Mouse (Mus musculus) hindbrain, embryonic 15.5 days (tissue): ENCODE measurements around the gene Spata31d1b. TPM values are rescaled to one million over a fixed set of nuclear protein-coding genes. Genes with fewer than 3 reads are reported as not detected.
"Not testable (repeated sequence)": the region's sequence is repeated elsewhere in the genome, so short reads cannot be mapped to it uniquely, and the experiment has no call there.

Experiments
- ATAC-seq: fragments of 200-750 bp; cut with Nextera tagmentation; 2 replicates; pipeline ENCODE4 v1.8.0; 2017; ENCODE audit warnings: low read depth, moderate number of reproducible peaks, moderate TSS enrichment; ENCODE audit not compliant: low FRiP score
- H3K27ac ChIP-seq: fragments of 300-500 bp; sonication (generic); replicated peaks from 2 replicates; pipeline ENCODE4 v1.5.1; 2015; ENCODE audit warnings: mild to moderate bottlenecking, inconsistent platforms
- H3K27me3 ChIP-seq: fragments of 300-500 bp; sonication (generic); 2 replicates; pipeline ENCODE4 v1.6.1; 2015; ENCODE audit warnings: control low read depth, inconsistent platforms
- H3K36me3 ChIP-seq: fragments of 300-500 bp; sonication (generic); 2 replicates; pipeline ENCODE4 v1.6.1; 2015; ENCODE audit warnings: control low read depth, inconsistent platforms
- H3K4me1 ChIP-seq: fragments of 300-500 bp; sonication (generic); replicated peaks from 2 replicates; pipeline ENCODE4 v1.6.1; 2015; ENCODE audit warnings: control low read depth, inconsistent platforms
- H3K4me2 ChIP-seq: fragments of 300-500 bp; sonication (generic); 2 replicates; pipeline ENCODE4 v1.6.1; 2015; ENCODE audit warnings: moderate library complexity, mild to moderate bottlenecking, inconsistent platforms
- H3K4me3 ChIP-seq: fragments of 300-500 bp; sonication (generic); 2 replicates; pipeline ENCODE4 v1.5.1; 2015; ENCODE audit warnings: mild to moderate bottlenecking, inconsistent platforms
- H3K9ac ChIP-seq: fragments of 300-500 bp; sonication (generic); 2 replicates; pipeline ENCODE4 v1.6.1; 2015; ENCODE audit warnings: inconsistent platforms
- H3K9me3 ChIP-seq: fragments of 300-500 bp; sonication (generic); 2 replicates; pipeline ENCODE4 v1.6.1; 2016; ENCODE audit warnings: control low read depth, inconsistent platforms
- WGBS: fragments of 180-500 bp; shearing (Covaris S2); methylation state at CpG from one replicate; pipeline ENCODE4 v1.1.7; 2015; 5-methylcytosine and 5-hydroxymethylcytosine counted together
- polyA plus RNA-seq: library from polyadenylated mRNA; unstranded; fragments of >200 nt; fragmentation: Nextera tagmentation; extraction: Ambion mirVana; gene quantifications from 2 replicates; pipeline ENCODE4 v1.2.1, GENCODE M21; 2015

The Spata31d1b gene
- polyA plus RNA-seq = not detected in 2 replicates

DNA sequence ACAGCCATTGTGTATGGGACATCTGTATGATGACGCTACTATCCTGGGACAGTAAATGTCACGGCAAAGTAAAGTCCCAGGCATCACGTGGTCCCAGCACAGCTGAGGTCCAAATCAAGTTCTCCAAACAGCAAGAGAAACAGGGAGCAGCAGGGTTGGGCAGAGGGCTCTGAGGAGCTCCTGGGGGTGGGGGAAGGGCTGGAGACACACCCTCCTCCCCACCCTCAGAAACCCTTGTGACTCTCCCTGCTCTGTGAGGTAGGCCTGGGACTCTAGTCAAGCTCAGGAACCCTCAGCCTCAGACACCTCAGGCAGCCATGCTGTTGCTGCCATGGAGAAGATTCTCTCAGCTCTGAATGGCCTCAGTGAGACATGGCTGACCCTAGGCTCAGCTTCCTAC lies at the start of gene Spata31d1b:
Gene Spata31d1b, plus strand, starts transcription at position 301 of the 400 bp plus-strand sequence.
- H3K4me1 ChIP-seq, H3K27ac ChIP-seq, H3K36me3 ChIP-seq, H3K4me3 ChIP-seq, H3K27me3 ChIP-seq, H3K9me3 ChIP-seq, H3K4me2 ChIP-seq, H3K9ac ChIP-seq, ATAC-seq: not testable (repeated sequence)
- WGBS = 65% methylated on average over 3 of the region's 3 CpGs

DNA sequence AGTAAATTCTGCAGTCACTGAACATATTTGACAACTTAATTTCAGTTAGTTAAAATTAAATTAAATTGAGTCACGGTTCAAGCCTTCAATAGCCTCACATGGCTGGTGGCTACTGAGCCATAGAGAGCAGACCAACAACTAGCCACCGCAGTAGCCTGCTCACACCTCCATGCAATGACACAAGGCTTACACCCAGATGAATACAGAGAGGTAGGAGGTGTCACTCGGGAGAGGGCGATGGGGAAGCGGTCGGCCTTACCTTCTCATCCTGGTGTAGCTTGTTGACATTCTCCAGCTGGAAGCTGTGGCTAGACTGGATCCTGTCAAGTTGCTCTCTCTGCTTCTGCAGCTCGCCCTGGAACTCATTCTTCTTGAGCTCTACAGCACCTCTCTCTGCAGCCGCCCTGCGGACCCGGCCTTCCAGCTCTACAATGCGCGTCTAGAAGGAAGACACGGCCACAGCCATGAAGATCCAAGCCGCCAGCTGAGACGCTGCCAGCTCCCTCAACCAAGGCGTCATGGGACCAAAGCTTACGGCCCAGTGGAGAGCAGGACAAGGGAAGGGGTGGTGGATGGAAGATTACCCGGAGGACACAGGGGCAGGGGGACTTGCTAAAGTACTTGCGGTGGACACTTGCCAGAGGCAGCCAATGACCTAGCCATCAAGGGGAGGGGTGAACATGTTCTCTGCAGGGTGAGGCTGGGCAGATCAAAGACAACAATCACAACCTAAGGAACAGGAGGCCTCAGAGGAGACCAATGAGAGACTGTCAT lies 48.0 kb upstream of the Spata31d1b start:
- Histone ChIP-seq H3K4me1 (no peaks in the 10 kb centered on the region), H3K36me3 (0 out of 2 replicates have a peak, but pooled peaks cover 3% of the 10 kb centered on the region), H3K27ac (no peak overlapping the region), H3K4me3 (no peak overlapping the region), H3K9me3 (no peaks in the 10 kb centered on the region), H3K27me3 (no peaks in the 10 kb centered on the region), H3K9ac (no peak overlapping the region), H3K4me2 (no peak overlapping the region)
- 92% methylated on average over 19 of the region's 19 CpGs for WGBS
- ATAC-seq = no peak

DNA sequence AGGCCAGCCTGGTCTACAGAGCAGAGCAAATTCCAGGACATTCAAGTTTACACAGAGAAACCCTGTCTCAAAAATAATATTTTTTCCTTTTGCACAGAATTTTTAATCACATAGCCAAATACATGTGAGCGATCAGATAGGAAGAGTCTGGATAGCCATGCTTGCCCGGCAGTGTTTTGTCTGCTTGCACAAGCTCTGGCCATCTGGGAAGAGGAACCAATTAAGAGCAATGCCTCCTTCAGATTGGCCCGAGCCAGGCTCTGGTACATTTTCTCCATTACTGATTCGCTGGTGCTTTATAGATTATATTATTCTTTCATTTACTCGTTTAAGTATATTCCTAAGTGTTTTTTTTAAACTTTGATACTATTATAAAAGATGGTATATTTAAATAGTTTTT lies 44.3 kb upstream of the Spata31d1b start:
- H3K4me1 ChIP-seq = peaks cover 7% of the 10 kb centered on the region
- H3K36me3 ChIP-seq = 0 out of 2 replicates have a peak, but pooled peaks cover 3% of the 10 kb centered on the region
- no peaks in the 10 kb centered on the region for H3K9me3 ChIP-seq
- no peak overlapping the region for H3K9ac ChIP-seq
- WGBS = 77% methylated on average over 5 of the region's 5 CpGs
- no peak overlapping the region for H3K27ac ChIP-seq
- H3K27me3 ChIP-seq = no peaks in the 10 kb centered on the region
- H3K4me3 ChIP-seq = no peak overlapping the region
- no peak for ATAC-seq
- no peak overlapping the region for H3K4me2 ChIP-seq

DNA sequence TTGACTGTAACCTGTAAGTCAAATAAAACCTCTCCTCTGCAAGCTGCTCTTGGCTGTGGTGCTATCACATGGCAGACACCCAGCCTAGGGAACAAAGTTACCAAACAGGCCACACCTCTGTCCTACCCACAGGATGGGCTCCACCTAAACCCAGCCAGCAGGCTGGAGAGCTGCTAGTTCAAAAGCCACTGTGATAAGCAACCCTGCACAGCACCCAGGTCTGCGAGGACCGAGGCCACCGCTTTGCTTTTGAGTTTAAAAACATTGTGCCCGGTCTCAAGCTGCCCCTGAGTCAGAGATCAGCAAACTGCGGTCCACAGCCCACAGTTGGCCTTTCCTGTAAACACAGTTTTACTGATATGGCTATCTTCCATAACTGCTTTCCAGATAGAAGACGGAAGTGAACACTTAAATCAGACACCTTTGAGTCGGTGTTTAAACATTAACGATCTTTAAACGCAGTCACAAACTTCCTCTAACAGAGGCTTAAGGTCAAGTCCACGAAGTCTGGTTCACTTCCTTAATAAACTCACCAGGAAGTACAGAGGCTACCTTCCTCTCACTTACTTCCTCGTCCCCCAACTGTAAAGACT lies 43.5 kb upstream of the Spata31d1b start:
- Histone ChIP-seq H3K27ac (no peak overlapping the region; the same call in 1 of the 2 replicates), H3K4me3 (no peak overlapping the region), H3K9ac (no peak overlapping the region), H3K4me2 (no peak overlapping the region), H3K4me1 (peaks cover 12% of the 10 kb centered on the region), H3K9me3 (no peaks in the 10 kb centered on the region), H3K36me3 (0 out of 2 replicates have a peak, but pooled peaks cover 1% of the 10 kb centered on the region), H3K27me3 (no peaks in the 10 kb centered on the region)
- no peak for ATAC-seq
- 85% methylated on average over 11 of the region's 11 CpGs for WGBS

DNA sequence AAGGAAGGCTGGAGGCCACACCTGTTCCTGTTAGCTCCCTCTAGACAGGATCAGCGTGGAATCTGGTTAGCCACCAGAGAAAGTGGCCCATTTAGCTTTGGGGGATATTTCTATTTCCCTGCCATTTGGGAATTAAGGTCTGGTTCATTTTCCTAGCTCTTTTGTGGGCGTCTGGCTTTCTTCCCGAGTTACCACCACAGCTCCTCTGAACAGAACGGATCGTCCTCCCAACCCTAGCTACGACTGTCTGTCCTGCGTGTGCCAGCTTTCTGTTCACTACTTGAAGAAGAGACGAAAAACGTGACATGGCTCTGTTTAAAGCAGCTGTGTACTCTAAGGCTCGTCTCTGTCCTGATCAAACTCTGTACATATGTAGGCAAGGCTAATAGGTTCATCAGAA lies 42.1 kb upstream of the Spata31d1b start:
- Histone ChIP-seq H3K4me3 (no peak overlapping the region), H3K36me3 (no peaks in the 10 kb centered on the region), H3K27me3 (no peaks in the 10 kb centered on the region), H3K4me2 (no peak overlapping the region), H3K9me3 (no peaks in the 10 kb centered on the region), H3K9ac (no peak overlapping the region), H3K4me1 (peaks cover 25% of the 10 kb centered on the region), H3K27ac (no peak overlapping the region)
- ATAC-seq = no peak
- 72% methylated on average over 10 of the region's 10 CpGs for WGBS

DNA sequence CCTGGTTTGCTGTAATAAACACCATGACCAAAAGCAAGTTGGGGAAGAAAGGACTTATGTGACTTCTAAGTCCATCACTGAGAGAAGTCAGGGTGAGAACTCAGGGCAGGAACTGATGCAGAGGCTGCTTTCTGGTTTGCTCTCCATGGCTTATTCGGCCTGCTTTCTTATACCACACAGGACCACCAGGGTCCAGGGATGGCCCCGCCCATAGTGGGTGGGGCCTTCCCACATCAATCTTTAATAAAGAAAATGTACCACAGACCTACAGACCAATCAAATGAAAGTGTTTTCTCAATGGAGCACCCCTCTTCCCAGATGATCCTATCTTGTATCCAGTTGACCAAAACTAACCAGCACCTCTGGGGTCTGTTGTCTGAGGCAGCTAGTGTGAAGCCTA lies 40.6 kb upstream of the Spata31d1b start:
- Histone ChIP-seq H3K27me3 (no peaks in the 10 kb centered on the region), H3K4me1 (peaks cover 26% of the 10 kb centered on the region), H3K9ac (no peak overlapping the region), H3K4me2 (no peak overlapping the region), H3K4me3 (no peak overlapping the region), H3K9me3 (no peaks in the 10 kb centered on the region), H3K36me3 (no peaks in the 10 kb centered on the region), H3K27ac (no peak overlapping the region)
- ATAC-seq = no peak
- 53% methylated on average over 2 of the region's 2 CpGs for WGBS

DNA sequence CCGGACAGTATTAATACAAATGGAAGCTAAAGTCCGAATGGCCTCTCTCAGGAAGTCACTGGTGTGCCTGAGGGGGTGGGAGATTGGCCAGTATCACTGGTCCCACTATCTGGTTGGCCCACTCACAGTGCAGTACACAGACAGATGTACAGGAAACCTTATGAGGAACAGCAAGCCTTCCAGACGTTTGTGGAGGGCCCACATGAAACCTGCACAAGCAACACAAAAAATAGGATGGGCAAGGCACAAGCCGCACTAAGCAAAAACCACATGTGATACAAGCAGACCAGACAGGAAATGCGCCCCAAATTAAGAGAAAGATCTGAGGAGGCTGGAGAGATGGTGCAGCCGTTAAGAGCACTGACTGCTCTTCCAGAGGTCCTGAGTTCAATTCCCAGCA lies 39.8 kb upstream of the Spata31d1b start:
- Histone ChIP-seq H3K27me3 (no peaks in the 10 kb centered on the region), H3K27ac (no peak overlapping the region), H3K36me3 (no peaks in the 10 kb centered on the region), H3K9me3 (no peaks in the 10 kb centered on the region), H3K4me3 (no peak overlapping the region), H3K9ac (no peak overlapping the region), H3K4me2 (no peak overlapping the region), H3K4me1 (peaks cover 26% of the 10 kb centered on the region)
- ATAC-seq = no peak
- WGBS = 63% methylated on average over 6 of the region's 6 CpGs

DNA sequence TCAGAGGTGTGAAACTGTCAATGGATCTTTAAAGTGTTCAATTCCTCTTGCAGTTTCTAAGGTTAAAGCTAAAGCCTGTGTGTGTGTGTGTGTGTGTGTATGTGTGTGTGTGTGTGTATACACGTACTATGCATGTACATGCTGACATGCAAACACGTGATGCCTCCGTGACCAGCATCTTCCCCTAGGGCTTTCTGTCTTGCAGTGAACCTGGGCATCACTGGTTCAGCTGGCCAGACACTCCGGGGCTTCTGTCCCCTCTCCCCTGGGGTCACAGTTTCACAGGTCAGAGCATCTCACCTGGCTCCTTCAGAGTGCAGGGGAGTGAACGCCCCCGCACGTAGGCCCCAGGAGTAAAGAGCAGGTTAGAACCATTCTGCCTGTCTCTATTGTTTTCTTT lies 38.5 kb upstream of the Spata31d1b start:
- WGBS = 15% methylated on average over 7 of the region's 7 CpGs
- Histone ChIP-seq H3K9ac (no peak overlapping the region), H3K36me3 (no peaks in the 10 kb centered on the region), H3K4me2 (peak overlapping the region; percentile 76), H3K4me1 (peaks cover 26% of the 10 kb centered on the region), H3K27me3 (no peaks in the 10 kb centered on the region), H3K27ac (no peak overlapping the region), H3K9me3 (no peaks in the 10 kb centered on the region), H3K4me3 (0 out of 2 replicates have a peak overlapping the region, but pooled peaks have one; percentile 7)
- ATAC-seq = no peak

DNA sequence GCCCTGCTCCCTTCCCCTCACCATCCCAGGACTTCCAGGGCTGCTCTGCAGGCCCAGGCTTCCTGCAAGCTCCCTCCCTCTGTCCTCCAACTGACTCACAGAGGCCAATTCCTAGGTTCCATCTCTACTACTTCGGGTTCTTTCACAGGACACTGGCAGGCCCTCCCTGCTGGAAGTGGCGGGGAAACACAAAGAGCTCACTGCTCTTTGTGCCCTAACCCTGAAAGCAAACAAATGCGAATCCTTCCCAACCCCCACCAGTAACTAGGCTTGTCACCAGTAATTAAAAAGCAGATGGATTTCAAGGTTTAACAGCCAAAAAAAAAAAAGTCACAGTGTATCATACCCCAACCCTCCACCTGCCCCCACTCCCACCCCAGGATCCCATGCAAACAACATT lies 37.9 kb upstream of the Spata31d1b start:
- Histone ChIP-seq H3K9me3 (no peaks in the 10 kb centered on the region), H3K36me3 (no peaks in the 10 kb centered on the region), H3K27ac (peak overlapping the region; percentile 45; the same call in 1 of the 2 replicates), H3K9ac (peak overlapping the region; percentile 25; the same call in 1 of the 2 replicates), H3K4me2 (peak overlapping the region; percentile 76), H3K4me1 (peaks cover 26% of the 10 kb centered on the region), H3K4me3 (peak overlapping the region; percentile 72), H3K27me3 (no peaks in the 10 kb centered on the region)
- WGBS = 2% methylated on average over 3 of the region's 3 CpGs
- ATAC-seq = no peak

DNA sequence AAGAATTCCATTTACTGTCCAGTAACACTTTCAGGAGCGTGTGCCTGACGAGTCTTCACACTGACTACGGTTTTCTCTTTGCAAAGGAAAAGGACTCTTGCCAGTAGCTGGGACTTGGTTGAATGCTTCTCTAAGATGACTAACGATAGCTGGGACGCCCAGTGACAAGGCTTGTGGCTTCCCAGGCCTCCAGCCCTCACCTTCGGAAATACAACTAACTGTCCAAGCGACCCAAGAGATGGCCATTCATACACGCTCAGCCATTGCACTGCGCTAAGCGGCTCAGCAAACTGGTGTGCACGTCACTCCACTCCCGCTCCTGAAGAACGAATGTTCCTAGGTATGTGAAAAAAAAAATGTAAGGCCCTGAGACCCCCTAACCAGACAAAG lies 37.3 kb upstream of the Spata31d1b start:
- Histone ChIP-seq H3K27ac (peak overlapping the region; percentile 71), H3K9me3 (no peaks in the 10 kb centered on the region), H3K4me3 (peak overlapping the region; percentile 72), H3K27me3 (no peaks in the 10 kb centered on the region), H3K4me1 (peaks cover 26% of the 10 kb centered on the region), H3K4me2 (peak overlapping the region; percentile 76), H3K9ac (peak overlapping the region; percentile 63), H3K36me3 (no peaks in the 10 kb centered on the region)
- WGBS = under 1% methylated on average over 13 of the region's 13 CpGs
- no peak for ATAC-seq

DNA sequence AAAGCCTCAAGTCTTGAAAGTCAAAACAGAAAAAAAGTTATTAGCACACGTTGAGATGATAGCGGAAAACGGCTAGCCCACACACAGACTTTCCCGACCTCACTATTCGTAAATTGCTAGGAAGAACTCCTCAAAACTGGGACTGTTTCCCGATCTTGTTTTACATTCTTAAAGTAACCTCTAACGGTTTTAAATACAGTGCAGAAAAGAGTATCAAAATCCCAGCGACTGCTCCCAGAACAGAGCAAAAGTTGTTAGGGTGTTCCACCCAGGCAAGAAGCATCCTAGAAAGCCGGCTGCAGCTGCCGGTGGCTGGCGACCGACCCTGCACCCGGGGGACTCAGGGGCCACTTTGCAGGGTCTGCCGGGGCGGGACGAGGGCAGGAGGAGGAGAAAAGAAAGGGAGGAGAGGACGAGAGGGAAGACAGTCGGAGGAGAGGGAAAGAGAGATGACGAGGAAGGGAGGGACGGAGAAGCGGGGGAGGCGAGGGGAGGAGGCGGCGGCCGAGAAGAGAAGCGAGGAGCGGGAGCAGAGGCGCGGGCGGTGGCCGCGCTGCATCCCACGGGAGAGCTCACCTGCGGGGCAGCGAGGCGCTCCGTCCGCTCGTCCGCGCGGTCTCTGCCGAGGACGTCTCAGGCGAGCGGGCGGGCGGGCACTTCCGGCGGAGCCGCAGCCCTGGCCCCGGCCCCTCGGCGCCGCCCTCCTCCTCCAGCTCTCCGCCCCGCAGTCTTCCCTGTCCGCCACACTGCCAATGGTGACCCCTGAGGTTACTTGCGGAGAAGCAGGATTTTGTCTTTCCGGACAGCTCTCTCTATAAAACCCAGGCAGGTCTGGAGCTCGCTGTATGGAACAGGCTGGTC lies 36.7 kb upstream of the Spata31d1b start, which contains the start of gene Golm1:
Gene Golm1, minus strand, starts transcription at position 661 of the 861 bp plus-strand sequence.
- Histone ChIP-seq H3K4me1 (peaks cover 26% of the 10 kb centered on the region), H3K27me3 (no peaks in the 10 kb centered on the region), H3K4me3 (peak within 1 kb of the TSS; percentile 72), H3K9ac (peak within 1 kb of the TSS; percentile 63), H3K36me3 (no peaks in the 10 kb centered on the region), H3K9me3 (no peaks in the 10 kb centered on the region), H3K27ac (peak within 1 kb of the TSS; percentile 71), H3K4me2 (peak within 1 kb of the TSS; percentile 76)
- WGBS = under 1% methylated on average over 46 of the region's 61 CpGs
- ATAC-seq = peak; percentile 54
